Mouse (Mus musculus) stomach, embryonic 14.5 days (tissue): ENCODE data around the gene Mettl24. TPM values are rescaled to one million over a fixed set of nuclear protein-coding genes. Genes with fewer than 3 reads are reported as not detected.

Source experiments
- ATAC-seq: fragments of 200-750 bp; cut with Nextera tagmentation; 2 replicates; pipeline ENCODE4 v1.8.0; 2017; ENCODE audit warnings: low read depth, moderate TSS enrichment; ENCODE audit not compliant: insufficient number of reproducible peaks, insufficient read depth, low FRiP score
- H3K27ac ChIP-seq: fragments of 300-500 bp; sonication (generic); 2 replicates; pipeline ENCODE4 v1.5.1; 2014; ENCODE audit warnings: mild to moderate bottlenecking, low read length, moderate library complexity, mixed read lengths
- H3K27me3 ChIP-seq: fragments of 300-500 bp; sonication (generic); 2 replicates; pipeline ENCODE4 v1.6.1; 2014; ENCODE audit warnings: low read length, control low read depth, mixed read lengths; ENCODE audit not compliant: control insufficient read depth, insufficient read depth
- H3K36me3 ChIP-seq: fragments of 300-500 bp; sonication (generic); 2 replicates; pipeline ENCODE4 v1.6.1; 2014; ENCODE audit warnings: mild to moderate bottlenecking, control low read depth, low read length, moderate library complexity, mixed read lengths; ENCODE audit not compliant: control insufficient read depth, insufficient read depth
- H3K4me1 ChIP-seq: fragments of 300-500 bp; sonication (generic); 2 replicates; pipeline ENCODE4 v1.6.1; 2014; ENCODE audit warnings: low read length, control low read depth, mixed read lengths; ENCODE audit not compliant: control insufficient read depth, insufficient read depth
- H3K4me2 ChIP-seq: fragments of 300-500 bp; sonication (generic); replicated peaks from 2 replicates; pipeline ENCODE4 v1.6.1; 2014; ENCODE audit warnings: low read depth, low read length, control low read depth
- H3K4me3 ChIP-seq: fragments of 300-500 bp; sonication (generic); 2 replicates; pipeline ENCODE4 v1.5.1; 2014; ENCODE audit warnings: low read depth, low read length, control low read depth
- H3K9ac ChIP-seq: fragments of 300-500 bp; sonication (generic); replicated peaks from 2 replicates; pipeline ENCODE4 v1.6.1; 2014; ENCODE audit warnings: low read depth, mild to moderate bottlenecking, control low read depth, low read length, moderate library complexity, mixed read lengths
- H3K9me3 ChIP-seq: fragments of 300-500 bp; sonication (generic); 2 replicates; pipeline ENCODE4 v1.6.1; 2016; ENCODE audit warnings: low read depth, low read length, control low read depth; ENCODE audit not compliant: control insufficient read depth
- WGBS: fragments of 180-500 bp; shearing (Covaris S2); extraction: QIAGEN DNeasy Blood & Tissue Kit; methylation state at CpG from one replicate; pipeline ENCODE4 v1.1.7; 2014; 5-methylcytosine and 5-hydroxymethylcytosine counted together
- polyA plus RNA-seq: library from polyadenylated mRNA; unstranded; fragments of >200 nt; fragmentation: Nextera tagmentation; extraction: Ambion mirVana; gene quantifications from 2 replicates; pipeline ENCODE4 v1.2.1, GENCODE M21; 2014

Gene Mettl24
- polyA plus RNA-seq, 1 experiment from 2014 or later = 4.0 TPM

DNA sequence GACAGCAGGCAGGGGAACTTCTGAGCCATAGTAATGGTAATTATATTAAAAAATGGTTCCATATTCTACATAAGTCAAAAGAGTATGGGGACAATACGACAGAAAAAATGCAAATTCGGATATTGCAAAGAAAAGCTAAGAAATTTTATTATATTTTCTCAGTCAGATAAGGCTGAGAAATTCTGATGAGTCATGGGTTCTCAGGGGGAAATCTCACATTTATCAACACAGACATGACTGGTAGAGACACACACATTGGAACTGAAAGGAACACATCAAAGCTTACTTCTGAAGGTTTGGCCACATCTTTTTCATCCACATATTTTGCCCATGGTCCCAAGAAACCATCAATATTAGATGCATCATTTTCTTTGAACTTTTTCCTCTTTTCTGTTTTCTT is 167.6 kb downstream of the Mettl24 start:
- H3K27ac ChIP-seq = no peak overlapping the region
- no peak overlapping the region for H3K9ac ChIP-seq
- no peaks in the 10 kb centered on the region for H3K27me3 ChIP-seq
- H3K4me3 ChIP-seq = no peak overlapping the region
- no peak for ATAC-seq
- peaks cover 13% of the 10 kb centered on the region for H3K36me3 ChIP-seq
- H3K4me2 ChIP-seq = no peak overlapping the region
- 90% methylated on average over 2 of the region's 2 CpGs for WGBS
- H3K9me3 ChIP-seq = no peaks in the 10 kb centered on the region
- H3K4me1 ChIP-seq = no peaks in the 10 kb centered on the region

GRCm38 (mm10) chr10:40851138-40851537 is 168.1 kb downstream of the Mettl24 start:
- H3K4me1 ChIP-seq = no peaks in the 10 kb centered on the region
- no peaks in the 10 kb centered on the region for H3K9me3 ChIP-seq

DNA sequence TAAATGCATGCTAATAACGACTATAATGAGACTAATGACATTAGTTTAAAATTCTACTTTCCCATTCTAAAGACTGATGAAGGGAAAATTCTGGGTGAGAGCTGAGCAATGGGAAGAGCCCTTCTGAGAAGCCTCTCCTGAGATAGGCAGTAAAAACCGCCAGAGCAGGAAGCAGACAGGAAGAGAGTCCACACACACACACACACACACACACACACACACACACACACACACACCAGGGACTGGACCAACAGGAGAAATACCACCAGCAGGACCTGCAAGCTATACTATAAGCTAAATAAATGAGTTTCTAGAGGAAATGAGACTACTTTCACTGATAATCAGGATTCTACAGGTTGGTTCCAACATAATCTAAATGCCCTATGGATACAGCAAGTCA is 172.5 kb downstream of the Mettl24 start:
- H3K9me3 ChIP-seq = no peaks in the 10 kb centered on the region
- H3K9ac ChIP-seq = no peak overlapping the region
- no peaks in the 10 kb centered on the region for H3K27me3 ChIP-seq
- no peak for ATAC-seq
- H3K4me1 ChIP-seq = no peaks in the 10 kb centered on the region
- H3K4me2 ChIP-seq = no peak overlapping the region
- no peak overlapping the region for H3K27ac ChIP-seq
- no peak overlapping the region for H3K4me3 ChIP-seq
- no peaks in the 10 kb centered on the region for H3K36me3 ChIP-seq
- 72% methylated on average over 2 of the region's 2 CpGs for WGBS

More at GRCm38 (mm10) chr10:40851138-40851537, 168.1 kb downstream of the Mettl24 start:
- Histone ChIP-seq H3K9ac (no peak overlapping the region), H3K4me3 (no peak overlapping the region), H3K4me2 (no peak overlapping the region), H3K36me3 (peaks cover 13% of the 10 kb centered on the region), H3K27ac (no peak overlapping the region), H3K27me3 (no peaks in the 10 kb centered on the region)
- no peak for ATAC-seq

DNA sequence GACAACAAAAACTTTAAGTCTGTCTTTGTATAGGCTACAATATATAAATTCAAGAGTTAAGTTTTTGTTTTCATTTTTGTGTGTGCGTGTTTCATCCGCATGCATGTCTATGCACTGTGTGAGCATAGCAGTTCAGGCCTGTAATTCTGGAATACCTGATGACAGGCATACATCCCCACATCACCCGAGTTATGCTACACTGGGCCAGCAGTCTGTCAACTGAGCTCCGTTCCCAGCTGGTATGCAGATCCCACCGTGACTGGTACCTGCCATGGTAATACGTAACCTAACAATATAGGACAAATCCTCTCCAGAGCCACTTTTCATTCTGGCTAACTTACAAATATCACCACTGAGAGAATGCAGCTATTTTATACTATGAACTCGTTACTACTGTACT is 173.6 kb downstream of the Mettl24 start:
- Histone ChIP-seq H3K27ac (no peak overlapping the region), H3K4me3 (no peak overlapping the region), H3K9me3 (no peaks in the 10 kb centered on the region), H3K27me3 (no peaks in the 10 kb centered on the region), H3K4me1 (no peaks in the 10 kb centered on the region), H3K9ac (no peak overlapping the region), H3K36me3 (no peaks in the 10 kb centered on the region), H3K4me2 (no peak overlapping the region)
- WGBS = 91% methylated on average over 7 of the region's 7 CpGs
- no peak for ATAC-seq

DNA sequence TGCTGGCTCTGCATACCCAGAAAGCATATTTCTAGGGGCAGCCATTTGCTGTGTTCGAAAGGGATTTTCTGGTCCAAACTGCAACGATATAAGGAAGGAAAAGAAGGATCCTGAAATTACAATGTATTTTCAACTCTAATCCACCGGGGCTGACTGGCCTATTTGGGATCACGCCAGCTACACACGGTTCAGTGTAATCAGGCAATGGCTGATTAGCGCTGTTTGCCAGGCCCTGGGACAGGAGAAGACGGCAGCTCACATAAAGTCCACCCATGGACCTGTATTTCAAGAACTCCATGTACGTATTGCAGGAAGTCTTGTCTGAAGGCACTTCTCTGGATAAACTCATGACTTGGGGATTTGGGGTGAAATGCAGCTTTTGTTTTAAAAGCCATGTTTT is 174.5 kb downstream of the Mettl24 start:
- WGBS = 77% methylated on average over 8 of the region's 8 CpGs

More for the DNA sequence above, 174.5 kb downstream of the Mettl24 start:
- Histone ChIP-seq H3K27me3 (no peaks in the 10 kb centered on the region), H3K4me1 (no peaks in the 10 kb centered on the region), H3K9me3 (no peaks in the 10 kb centered on the region), H3K27ac (no peak overlapping the region), H3K9ac (no peak overlapping the region), H3K36me3 (no peaks in the 10 kb centered on the region), H3K4me2 (no peak overlapping the region), H3K4me3 (no peak overlapping the region)
- no peak for ATAC-seq

Other genes starting within 250 kb of the Mettl24 start
- not detected in 2 replicates for gene Slc22a16, start 112.9 kb upstream of the Mettl24 start, polyA plus RNA-seq
- 1.6 and 2.5 TPM in 2 replicates for gene Ddo, start 53.3 kb upstream of the Mettl24 start, polyA plus RNA-seq
- gene Cdc40, start 200.0 kb downstream of the Mettl24 start, polyA plus RNA-seq = 32.9 and 35.7 TPM in 2 replicates
- 17.6 and 18.8 TPM in 2 replicates for gene Wasf1, start 200.2 kb downstream of the Mettl24 start, polyA plus RNA-seq